Mouse (Mus musculus) adrenal gland, postnatal 36 days (tissue): Measurements from ENCODE around the gene Brd3. TPM values are rescaled to one million over a fixed set of nuclear protein-coding genes. Genes with fewer than 3 reads are reported as not detected.

Experiments used
- DNase-seq, 2 experiments: peaks; one replicate each; pipeline ENCODE4 v3.0.0; 2021; ENCODE audit warnings: mixed read lengths in 1 of 2
- microRNA-seq: library from miRNA; unstranded; fragments of <30 nt; microRNA quantifications from one replicate; pipeline ENCODE4 v1.2.0, GENCODE M21; 2021
- total RNA-seq, 2 experiments: library from RNA; stranded (reverse); gene quantifications; 2 replicates each; pipeline ENCODE4 v1.2.3; 2021

The Brd3 gene
- total RNA-seq, 2 experiments from 2014 or later, result 64.5 to 78.6 TPM

DNA sequence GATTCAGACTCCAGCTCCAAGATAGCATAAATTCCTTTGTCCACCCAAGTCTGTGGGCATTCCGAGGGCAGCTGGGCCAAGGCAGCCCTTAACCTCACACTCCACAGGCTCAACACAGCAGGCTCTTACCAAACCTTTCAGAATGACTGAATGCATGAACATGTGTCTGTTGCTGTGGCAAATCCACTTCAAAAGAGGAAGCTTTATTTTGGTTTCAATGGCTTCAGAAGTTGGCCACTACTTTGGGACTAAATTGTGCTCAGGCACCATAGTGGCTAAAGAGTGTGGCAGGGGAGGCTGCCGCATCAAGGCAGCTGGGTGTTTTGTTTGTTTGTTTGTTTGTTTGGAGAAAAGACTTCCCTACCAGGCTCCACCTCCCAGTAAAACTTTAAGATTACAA, 107.4 kb downstream of the Brd3 start:
- no peak for DNase-seq

DNA sequence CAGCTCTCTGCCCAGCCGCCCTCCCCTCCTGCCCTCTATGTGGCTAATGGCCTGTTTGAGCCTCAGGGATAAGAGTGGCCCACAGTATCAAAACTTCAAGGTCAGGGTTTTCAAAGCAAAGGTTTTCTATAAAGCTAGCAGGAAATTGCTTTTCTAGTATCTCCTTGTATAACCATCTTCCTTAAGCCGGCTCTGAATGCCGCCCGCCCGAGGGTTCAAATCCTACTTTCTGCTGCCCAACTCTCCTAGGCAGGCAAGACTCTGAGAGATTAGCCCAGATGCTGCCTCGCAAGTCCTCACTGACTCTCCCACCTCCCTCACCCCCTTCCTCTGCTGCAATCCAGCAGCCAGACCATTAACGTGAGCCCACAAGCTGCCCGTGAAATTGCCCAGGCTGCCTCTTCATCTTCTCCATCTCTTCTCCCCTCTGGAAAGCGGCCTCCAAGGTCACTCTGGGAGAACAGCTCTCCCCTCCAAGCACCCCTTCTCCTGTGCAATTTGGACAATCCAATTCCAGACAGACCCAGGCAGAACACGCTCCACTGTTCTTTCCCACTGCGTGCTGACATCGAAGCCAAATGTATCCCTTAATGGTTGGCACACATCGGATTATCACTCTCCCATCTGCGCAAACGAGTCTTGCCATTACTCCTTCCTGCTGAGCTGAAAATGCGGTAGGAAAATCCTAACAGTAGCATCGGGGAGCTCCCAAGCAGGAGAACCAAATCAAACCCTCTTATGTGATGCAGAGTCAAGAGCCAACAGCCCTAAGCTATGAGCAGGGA, 110.6 kb downstream of the Brd3 start:
- no peak for DNase-seq

Small RNA genes lying within 50 kb of the gene (microRNA-seq; reads per million reads assigned to microRNA genes)
- not detected for gene Gm24049
- gene Mir7578, result not detected

Other genes starting within 250 kb of the Brd3 start
- 10 to 100 TPM; 23.1 to 31.9 TPM for gene Vav2, start 80.6 kb downstream of the Brd3 start, total RNA-seq
- 10 to 100 TPM in 1 of 2 experiments, 1 to 10 TPM in 1; 9.2 to 11.4 TPM for gene Brd3os, start 65.3 kb downstream of the Brd3 start, total RNA-seq
- gene Wdr5, start 7.5 kb upstream of the Brd3 start, total RNA-seq, result 10 to 100 TPM; 32.9 to 37.2 TPM
- 10 to 100 TPM; 49.2 to 51.4 TPM for gene Rxra, start 168.8 kb upstream of the Brd3 start, total RNA-seq